Mouse (Mus musculus) thymus, postnatal 0 days (tissue): Measurements from ENCODE around the gene Fam228b. TPM values are rescaled to one million over a fixed set of nuclear protein-coding genes. Genes with fewer than 3 reads are reported as not detected.

Experiments used
- polyA plus RNA-seq: library from polyadenylated mRNA; unstranded; fragments of >200 nt; fragmentation: Nextera tagmentation; extraction: Ambion mirVana; gene quantifications from 2 replicates; pipeline ENCODE4 v1.2.1, GENCODE M21; 2015

The Fam228b gene
- polyA plus RNA-seq, 1 experiment from 2014 or later, result 3.6 TPM

Other genes starting within 250 kb of the Fam228b start
- gene Itsn2, start 176.6 kb downstream of the Fam228b start, polyA plus RNA-seq, result 47.9 and 53.0 TPM in 2 replicates
- not detected in 2 replicates for gene Gm3625, start 176.3 kb downstream of the Fam228b start, polyA plus RNA-seq
- 0.12 and 0.20 TPM in 2 replicates for gene Fam228a, start 30.8 kb downstream of the Fam228b start, polyA plus RNA-seq
- 2.0 and 2.2 TPM in 2 replicates for gene Pfn4, start 245 bp downstream of the Fam228b start, polyA plus RNA-seq
- 572 and 588 TPM in 2 replicates for gene Sf3b6, start 48.3 kb upstream of the Fam228b start, polyA plus RNA-seq
- 1.6 and 3.1 TPM in 2 replicates for gene Fkbp1b, start 72.3 kb upstream of the Fam228b start, polyA plus RNA-seq
- 22.5 and 23.1 TPM in 2 replicates for gene Wdcp, start 74.0 kb upstream of the Fam228b start, polyA plus RNA-seq
- 0.16 and 0.32 TPM in 2 replicates for gene Mfsd2b, start 105.1 kb upstream of the Fam228b start, polyA plus RNA-seq
- gene Ubxn2a, start 138.4 kb upstream of the Fam228b start, polyA plus RNA-seq, result 21.2 and 27.7 TPM in 2 replicates
- 12.1 and 17.0 TPM in 2 replicates for gene Atad2b, start 148.1 kb upstream of the Fam228b start, polyA plus RNA-seq